Mouse (Mus musculus) testis, adult 2 months (tissue): Measurements from ENCODE around the gene Arhgap31.

Experiments
- CTCF ChIP-seq: fragments of 200-500 bp; IDR thresholded peaks from 2 replicates; pipeline ENCODE4 v1.5.1; 2012; ENCODE audit warnings: low read depth, mild to moderate bottlenecking, inconsistent platforms, low read length, moderate library complexity; ENCODE audit not compliant: control insufficient read depth, insufficient read depth, insufficient replicate concordance
- POLR2A ChIP-seq: fragments of 200-500 bp; IDR thresholded peaks from 2 replicates; pipeline ENCODE4 v1.6.1; 2012; ENCODE audit warnings: low read depth, mild to moderate bottlenecking, inconsistent platforms, low read length, moderate library complexity; ENCODE audit not compliant: control insufficient read depth

DNA sequence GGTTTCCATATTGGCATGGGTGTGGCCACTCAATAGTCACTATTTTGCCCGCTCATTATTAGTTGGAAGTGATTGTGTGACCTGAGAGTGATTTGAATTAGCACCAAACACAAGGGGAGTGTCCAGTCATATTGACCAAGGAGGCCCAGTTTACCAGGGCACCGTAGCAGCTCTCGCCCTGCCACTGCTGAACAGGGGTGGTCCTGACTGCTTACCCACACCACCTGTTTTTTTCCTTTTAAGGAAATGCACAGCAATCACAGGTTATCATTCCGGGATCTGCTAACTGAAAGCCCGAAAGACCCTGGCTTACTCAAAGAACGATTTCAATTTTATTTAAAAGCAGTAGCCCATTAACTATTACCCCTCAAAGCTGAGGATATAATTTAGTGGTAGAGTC, 35.9 kb downstream of the Arhgap31 start:
- TF ChIP-seq CTCF: no peak
- no peak for TF ChIP-seq POLR2A
